12 mouse cellular contexts compared by ENCODE assay signal in the genomic region with DNA sequence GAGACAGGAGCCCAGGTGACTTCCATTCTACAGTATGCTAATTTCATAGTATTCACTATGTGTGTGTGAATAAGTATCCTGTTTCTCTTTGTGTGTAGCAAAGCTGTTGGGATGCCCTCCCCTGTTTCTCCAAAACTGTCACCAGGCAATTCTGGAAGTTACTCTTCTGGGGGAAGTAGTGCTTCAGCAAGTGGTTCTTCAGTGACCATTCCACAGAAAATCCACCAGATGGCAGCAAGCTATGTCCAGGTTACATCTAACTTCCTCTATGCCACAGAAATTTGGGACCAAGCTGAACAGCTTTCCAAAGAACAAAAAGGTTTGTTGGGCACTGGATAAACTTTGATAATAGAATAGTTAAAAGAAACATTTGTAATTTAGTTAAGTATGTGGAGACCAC. TPM values are rescaled to one million over a fixed set of nuclear protein-coding genes. Genes with fewer than 3 reads are reported as not detected.
A peak's percentile ranks its signal among the peaks of the same experiment; 100 is the strongest.
DNase-seq lines count a peak whose midpoint lies in the region; ATAC-seq and TF ChIP-seq lines count a peak whose summit lies in the region.
"Had no signal": no experiment of that assay in that cellular context is flagged by ENCODE, and none has a peak within 500 bp of the region (broad histone marks: within the 10 kb centered on the region; RNA-seq: fewer than 3 reads in every experiment).

No protein-coding gene starts in this region.

- no peak for TF ChIP-seq EP300 in heart, postnatal 0 days (IDR thresholded peaks at IDR 0.05; ENCODE audit: low read depth)
- TF ChIP-seq EP300 in liver, embryonic 14.5 days (IDR thresholded peaks at IDR 0.05; ENCODE audit: low read depth): no peak

- H3K9ac ChIP-seq in heart, postnatal 0 days (replicated peaks; ENCODE audit: low read depth, low read length): no peak overlapping the region
- H3K9ac ChIP-seq in heart, embryonic 11.5 days (ENCODE audit: low read depth, low read length): no peak overlapping the region
- H3K9ac ChIP-seq in liver, embryonic 14.5 days (replicated peaks): no peak overlapping the region
- H3K9ac ChIP-seq: embryonic facial prominence, embryonic 15.5 days had no signal

- H3K9me3 ChIP-seq in heart, postnatal 0 days (replicated peaks; ENCODE audit: control insufficient read depth, low read length): no peaks in the 10 kb centered on the region
- no peaks in the 10 kb centered on the region for H3K9me3 ChIP-seq in heart, embryonic 11.5 days (replicated peaks; ENCODE audit: control insufficient read depth, low read length)
- H3K9me3 ChIP-seq in liver, embryonic 14.5 days (ENCODE audit: control insufficient read depth, low read length): no peaks in the 10 kb centered on the region
- H3K9me3 ChIP-seq: embryonic facial prominence, embryonic 15.5 days had no signal

- H3K27me3 ChIP-seq in heart, postnatal 0 days (ENCODE audit: control insufficient read depth, insufficient read depth, low read length): no peaks in the 10 kb centered on the region
- H3K27me3 ChIP-seq in heart, embryonic 11.5 days (ENCODE audit: control insufficient read depth, insufficient read depth, low read length): no peaks in the 10 kb centered on the region
- H3K27me3 ChIP-seq in liver, embryonic 14.5 days (ENCODE audit: control insufficient read depth, insufficient read depth, low read length): no peaks in the 10 kb centered on the region
- H3K27me3 ChIP-seq: embryonic facial prominence, embryonic 15.5 days had no signal

- DNase-seq in heart, postnatal 0 days (ENCODE audit: low spot score): peak; percentile 24
- DNase-seq in 416B (ENCODE audit: low read depth): peak; percentile 64
- DNase-seq in MN1 (ENCODE audit: low spot score): peak; percentile 59
- no peak for DNase-seq in liver, embryonic 14.5 days (ENCODE audit: low read depth in 3 of 3, low spot score in 3 of 3)
- DNase-seq in left cerebral cortex, postnatal 10 days (ENCODE audit: extremely low spot score in 1 of 2, low spot score in 2 of 2): no peak
- DNase-seq in urinary bladder, postnatal 4 days (ENCODE audit: low spot score in 2 of 2): no peak
- no peak for DNase-seq in heart, postnatal 25 days (ENCODE audit: low spot score)

- peaks cover 92% of the 10 kb centered on the region for H3K36me3 ChIP-seq in heart, postnatal 0 days (replicated peaks; ENCODE audit: control insufficient read depth, insufficient read depth, low read length)
- H3K36me3 ChIP-seq in heart, embryonic 11.5 days (ENCODE audit: control insufficient read depth, insufficient read depth, low read length): peaks cover 40% of the 10 kb centered on the region
- peaks cover 33% of the 10 kb centered on the region for H3K36me3 ChIP-seq in liver, embryonic 14.5 days (replicated peaks; ENCODE audit: control insufficient read depth, insufficient read depth, low read depth)

- intact Hi-C loops in left cerebral cortex, postnatal 10 days (cut with DNase I): loop anchor here (5.0 kb wide), 1 partner anchor 34 kb away; no protein-coding TSS in a partner anchor
- intact Hi-C loops in heart, postnatal 25 days (cut with DNase I): no loop called here

- no peaks in the 10 kb centered on the region for H3K4me1 ChIP-seq in heart, postnatal 0 days (ENCODE audit: control insufficient read depth, insufficient read depth)
- H3K4me1 ChIP-seq in heart, embryonic 11.5 days (ENCODE audit: control insufficient read depth, insufficient read depth, low read length): no peaks in the 10 kb centered on the region
- no peaks in the 10 kb centered on the region for H3K4me1 ChIP-seq in liver, embryonic 14.5 days (replicated peaks; ENCODE audit: control insufficient read depth in 2 of 2, insufficient read depth in 2 of 2, low read length in 1 of 2)
- H3K4me1 ChIP-seq: embryonic facial prominence, embryonic 15.5 days had no signal

- no peak overlapping the region for H3K27ac ChIP-seq in heart, postnatal 0 days (ENCODE audit: low read depth)
- H3K27ac ChIP-seq in heart, embryonic 11.5 days (ENCODE audit: low read depth, low read length): no peak overlapping the region
- no peak overlapping the region for H3K27ac ChIP-seq in liver, embryonic 14.5 days
- H3K27ac ChIP-seq: embryonic facial prominence, embryonic 15.5 days had no signal

- ATAC-seq in heart, postnatal 0 days (ENCODE audit: insufficient read depth, low read depth): no peak
- no peak for ATAC-seq in heart, embryonic 11.5 days (replicated peaks; ENCODE audit: insufficient number of reproducible peaks, low FRiP score, low TSS enrichment)
- no peak for ATAC-seq in liver, embryonic 14.5 days (ENCODE audit: insufficient read depth)

- no peak overlapping the region for H3K4me3 ChIP-seq in heart, postnatal 0 days (ENCODE audit: low read depth, low read length)
- no peak overlapping the region for H3K4me3 ChIP-seq in heart, embryonic 11.5 days (ENCODE audit: low read depth, low read length)
- no peak overlapping the region for H3K4me3 ChIP-seq in liver, embryonic 14.5 days (ENCODE audit: insufficient read depth in 1 of 2, low read depth in 2 of 2, low read length in 2 of 2)
- H3K4me3 ChIP-seq: embryonic facial prominence, embryonic 15.5 days had no signal

- TF ChIP-seq CTCF in heart, postnatal 0 days (IDR thresholded peaks at IDR 0.05; ENCODE audit: low read depth): peak; percentile 62
- peak; percentile 66 for TF ChIP-seq CTCF in liver, embryonic 14.5 days (IDR thresholded peaks at IDR 0.05; ENCODE audit: low read depth)

- no peak overlapping the region for H3K4me2 ChIP-seq in heart, postnatal 0 days (ENCODE audit: low read depth, low read length)
- H3K4me2 ChIP-seq in heart, embryonic 11.5 days: no peak overlapping the region
- H3K4me2 ChIP-seq in liver, embryonic 14.5 days (ENCODE audit: low read depth): no peak overlapping the region
- H3K4me2 ChIP-seq: embryonic facial prominence, embryonic 15.5 days had no signal

RNA-seq across cellular contexts. Expression of gene Leap2, which starts 11.2 kb away (rescaled TPM):
- not detected in 2 replicates for total RNA-seq in heart, postnatal 0 days (2014; rRNA removed; ENCODE audit: low replicate concordance)
- not detected in 2 replicates for polyA plus RNA-seq in heart, postnatal 0 days (2015; fragmentation: Nextera tagmentation; extraction: Ambion mirVana)
- polyA plus RNA-seq in heart, embryonic 11.5 days (2014; fragmentation: Nextera tagmentation; extraction: Ambion mirVana): not detected in 2 replicates
- polyA plus RNA-seq in liver, embryonic 14.5 days (2012; rRNA removed): 11.6 and 16.3 TPM in 2 replicates
- polyA plus RNA-seq in liver, embryonic 14.5 days (2014; fragmentation: Nextera tagmentation; extraction: Ambion mirVana): 40.7 and 42.7 TPM in 2 replicates
- total RNA-seq in left cerebral cortex, postnatal 10 days (2021): not detected
- not detected for total RNA-seq in heart, postnatal 25 days (2021)
- total RNA-seq: heart, postnatal 14 days had no signal
- polyA plus RNA-seq: embryonic facial prominence, embryonic 15.5 days; limb, embryonic 11.5 days; neural tube, embryonic 11.5 days had no signal

RNA-seq across cellular contexts. Expression of gene Uqcrq, which starts 18.9 kb away (rescaled TPM):
- total RNA-seq in heart, postnatal 0 days (2014; rRNA removed; ENCODE audit: low replicate concordance): 76.4 and 97.1 TPM in 2 replicates
- polyA plus RNA-seq in heart, postnatal 0 days (2015; fragmentation: Nextera tagmentation; extraction: Ambion mirVana): 3,062 and 3,250 TPM in 2 replicates
- polyA plus RNA-seq in heart, embryonic 11.5 days (2014; fragmentation: Nextera tagmentation; extraction: Ambion mirVana): 1,123 and 1,162 TPM in 2 replicates
- 117 and 237 TPM in 2 replicates for polyA plus RNA-seq in liver, embryonic 14.5 days (2012; rRNA removed)
- 631 and 677 TPM in 2 replicates for polyA plus RNA-seq in liver, embryonic 14.5 days (2014; fragmentation: Nextera tagmentation; extraction: Ambion mirVana)
- 100 to 1,000 TPM; 560 to 578 TPM for total RNA-seq in left cerebral cortex, postnatal 10 days (2021)
- 1,000 to 10,000 TPM; 2,761 to 2,992 TPM for total RNA-seq in heart, postnatal 25 days (2021)

RNA-seq across cellular contexts. Expression of gene Gdf9, which starts 19.1 kb away (rescaled TPM):
- 0.08 and 0.95 TPM in 2 replicates for total RNA-seq in heart, postnatal 0 days (2014; rRNA removed; ENCODE audit: low replicate concordance)
- 0.79 and 1.1 TPM in 2 replicates for polyA plus RNA-seq in heart, postnatal 0 days (2015; fragmentation: Nextera tagmentation; extraction: Ambion mirVana)
- polyA plus RNA-seq in heart, embryonic 11.5 days (2014; fragmentation: Nextera tagmentation; extraction: Ambion mirVana): 0.76 and 1.4 TPM in 2 replicates
- polyA plus RNA-seq in liver, embryonic 14.5 days (2012; rRNA removed): 0.12 and 0.24 TPM in 2 replicates
- 0.25 and 0.41 TPM in 2 replicates for polyA plus RNA-seq in liver, embryonic 14.5 days (2014; fragmentation: Nextera tagmentation; extraction: Ambion mirVana)
- 1 to 10 TPM in 1 of 2 experiments, under 1 TPM in 1; 0.58 to 1.5 TPM for total RNA-seq in left cerebral cortex, postnatal 10 days (2021)
- under 1 TPM; 0.22 to 0.68 TPM for total RNA-seq in heart, postnatal 25 days (2021)

RNA-seq across cellular contexts. Expression of gene Gm10447, which starts 45.2 kb away (rescaled TPM):
- not detected in 2 replicates for total RNA-seq in heart, postnatal 0 days (2014; rRNA removed; ENCODE audit: low replicate concordance)
- polyA plus RNA-seq in heart, postnatal 0 days (2015; fragmentation: Nextera tagmentation; extraction: Ambion mirVana): 0.04 TPM in 1 of 2 replicates, not detected in the other
- 0.13 TPM in 1 of 2 replicates, not detected in the other for polyA plus RNA-seq in heart, embryonic 11.5 days (2014; fragmentation: Nextera tagmentation; extraction: Ambion mirVana)
- 0.15 and 0.19 TPM in 2 replicates for polyA plus RNA-seq in liver, embryonic 14.5 days (2012; rRNA removed)
- not detected in 2 replicates for polyA plus RNA-seq in liver, embryonic 14.5 days (2014; fragmentation: Nextera tagmentation; extraction: Ambion mirVana)
- total RNA-seq in left cerebral cortex, postnatal 10 days (2021): not detected
- not detected for total RNA-seq in heart, postnatal 25 days (2021)
- total RNA-seq: heart, postnatal 14 days had no signal
- polyA plus RNA-seq: neural tube, embryonic 11.5 days had no signal

RNA-seq across cellular contexts. Expression of gene Shroom1, which starts 45.3 kb away (rescaled TPM):
- 1.4 and 2.9 TPM in 2 replicates for total RNA-seq in heart, postnatal 0 days (2014; rRNA removed; ENCODE audit: low replicate concordance)
- 0.40 and 0.41 TPM in 2 replicates for polyA plus RNA-seq in heart, postnatal 0 days (2015; fragmentation: Nextera tagmentation; extraction: Ambion mirVana)
- 3.3 and 3.7 TPM in 2 replicates for polyA plus RNA-seq in heart, embryonic 11.5 days (2014; fragmentation: Nextera tagmentation; extraction: Ambion mirVana)
- polyA plus RNA-seq in liver, embryonic 14.5 days (2012; rRNA removed): 1.5 and 1.7 TPM in 2 replicates
- 1.6 and 1.7 TPM in 2 replicates for polyA plus RNA-seq in liver, embryonic 14.5 days (2014; fragmentation: Nextera tagmentation; extraction: Ambion mirVana)
- total RNA-seq in left cerebral cortex, postnatal 10 days (2021): 1 to 10 TPM; 3.4 to 4.5 TPM
- under 1 TPM; 0.49 to 0.59 TPM for total RNA-seq in heart, postnatal 25 days (2021)

Comparison
In these comparisons a context has a peak if more than half of its experiments do, and no peak if none do; other contexts are left out.
1. DNase-seq: peak in heart, postnatal 0 days (single experiment), 416B (single experiment) and MN1 (single experiment); none in liver, embryonic 14.5 days (0 of 3), left cerebral cortex, postnatal 10 days (0 of 2), urinary bladder, postnatal 4 days (0 of 2) and heart, postnatal 25 days (single experiment).
2. RNA of gene Uqcrq, which starts 18.9 kb away (total RNA-seq): 2,761 to 2,992 TPM in heart, postnatal 25 days; 560 to 578 TPM in left cerebral cortex, postnatal 10 days and 76.4 to 97.1 TPM in heart, postnatal 0 days; every median in the first group is over 4 times any median in the second.